Mouse (Mus musculus) thymus, postnatal 36 days (tissue): Measurements from ENCODE around the gene Atp5h.

Experiments
- DNase-seq, 2 experiments: peaks; one replicate each; pipeline ENCODE4 v3.0.0; 2022; ENCODE audit warnings: mixed read lengths in 2 of 2

Atp5h gene

DNA sequence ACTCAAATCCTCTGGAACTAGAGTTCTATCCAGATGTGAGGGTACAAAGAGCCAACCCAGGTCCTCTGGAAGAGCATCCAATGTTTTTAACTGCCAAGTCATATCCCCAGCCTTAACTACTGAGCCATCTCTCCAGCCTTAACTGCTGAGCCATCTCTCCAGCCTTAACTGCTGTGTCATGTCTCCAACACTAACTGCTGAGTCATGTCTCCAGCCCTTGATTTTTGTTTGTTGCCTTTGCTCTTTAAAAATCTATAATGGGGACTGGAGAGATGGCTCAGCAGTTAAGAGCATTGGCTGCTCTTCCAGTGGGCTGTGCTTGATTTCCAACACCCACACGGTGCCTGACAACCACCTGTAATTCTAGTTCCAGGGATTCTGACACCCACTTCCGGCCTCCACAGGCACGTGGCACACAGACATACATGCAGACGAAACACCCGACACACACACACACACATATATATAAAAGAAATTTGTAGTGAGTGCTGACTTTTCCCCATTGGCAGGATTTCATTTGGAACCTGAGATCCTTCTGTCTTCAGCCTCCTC is 17.9 kb upstream of the Atp5h start:
- DNase-seq = no peak

DNA sequence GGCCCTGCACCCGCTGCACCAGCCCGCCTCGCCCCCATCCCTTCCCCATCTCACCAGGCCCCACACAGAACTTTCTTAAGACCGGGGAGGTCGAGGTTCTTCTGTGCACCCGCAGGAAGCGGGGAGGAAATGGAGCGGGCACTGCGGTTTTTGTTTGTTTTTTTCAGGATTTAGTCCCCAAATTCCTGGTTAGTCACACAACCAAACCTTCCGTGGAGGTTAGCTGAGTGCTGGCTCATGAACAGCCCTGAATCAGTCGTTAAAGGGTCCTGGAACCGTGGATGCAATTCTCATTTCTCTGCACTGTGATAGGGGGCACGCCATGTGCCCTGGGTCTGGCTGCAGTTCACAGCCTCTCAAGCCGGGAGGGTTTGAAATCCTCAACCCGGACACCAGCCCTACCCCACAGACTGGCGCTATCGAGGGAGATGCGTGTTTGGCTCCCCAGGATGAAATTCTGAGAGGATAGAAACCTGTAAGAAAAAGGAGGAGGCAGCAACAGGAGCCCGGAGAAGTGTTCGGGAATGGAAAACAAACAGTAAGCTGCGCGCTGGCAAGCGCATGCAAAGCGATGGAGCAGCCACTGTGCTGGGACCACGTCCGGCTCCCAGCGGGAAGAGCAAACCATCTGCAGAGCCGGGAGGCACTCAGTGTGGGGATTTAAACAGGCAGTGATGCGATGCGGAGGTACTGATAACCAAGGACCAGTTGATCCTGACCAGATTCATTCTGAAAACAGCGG is 16.0 kb upstream of the Atp5h start:
- DNase-seq = peak in 1 of 2 experiments; percentile 31

DNA sequence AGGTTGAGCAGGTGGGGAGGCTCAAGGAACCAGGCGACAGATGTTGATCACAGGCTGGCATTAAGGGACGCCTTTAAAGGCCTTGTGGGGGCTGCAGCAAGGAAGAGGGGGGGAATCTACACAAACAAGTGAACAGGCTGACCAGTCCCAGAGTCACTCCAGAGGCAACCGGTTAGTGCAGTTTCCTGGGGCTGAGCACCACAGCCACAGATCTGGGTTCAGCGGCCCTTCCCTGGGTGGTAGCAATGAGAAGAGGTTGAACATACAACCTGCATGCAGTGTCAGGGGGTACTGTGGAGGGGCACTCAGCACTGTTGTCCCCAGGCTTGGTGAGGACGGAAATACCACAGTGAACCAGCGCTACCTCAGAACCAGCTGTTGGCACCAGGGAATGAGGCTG is 13.6 kb upstream of the Atp5h start:
- DNase-seq = no peak

DNA sequence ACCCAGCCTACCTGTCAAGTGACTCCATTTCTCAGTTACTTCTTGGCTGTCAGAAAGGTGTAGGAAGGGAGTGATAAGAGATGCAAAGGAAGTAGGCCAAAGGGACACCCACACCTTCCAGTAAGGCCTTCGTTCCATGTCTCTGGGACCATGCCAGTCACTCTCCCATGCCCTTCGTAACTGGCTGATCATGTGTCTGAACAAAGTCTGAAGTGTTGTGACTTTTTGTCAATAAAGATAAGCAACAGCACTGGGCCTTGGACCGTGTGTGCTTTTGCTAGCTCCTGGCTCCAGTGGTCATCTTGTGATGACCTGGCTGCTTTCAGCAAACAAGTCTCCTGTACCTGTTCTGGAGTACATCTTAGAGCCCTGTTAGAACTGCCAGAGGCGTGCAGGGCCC is 13.1 kb upstream of the Atp5h start:
- no peak for DNase-seq

DNA sequence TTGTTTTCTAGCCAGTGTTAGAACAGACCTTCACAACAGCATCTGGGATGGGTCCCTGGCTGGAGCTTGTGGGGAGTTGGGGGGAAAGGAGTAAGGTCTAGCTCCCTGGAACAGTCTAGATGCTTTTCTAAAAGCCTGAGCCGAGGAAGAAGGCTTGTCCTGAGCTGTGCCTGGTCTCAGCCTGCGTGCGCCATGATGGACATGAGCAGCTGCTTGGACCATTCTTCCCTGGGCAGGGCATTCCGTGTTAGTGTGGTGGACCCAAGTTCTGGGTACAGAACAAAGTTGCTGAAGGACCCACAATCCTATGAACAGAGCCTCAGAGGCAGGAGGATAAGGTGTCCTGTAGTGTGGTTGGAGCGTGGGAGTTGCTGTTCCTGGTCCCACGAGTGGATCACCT is 10.8 kb upstream of the Atp5h start:
- DNase-seq = no peak

DNA sequence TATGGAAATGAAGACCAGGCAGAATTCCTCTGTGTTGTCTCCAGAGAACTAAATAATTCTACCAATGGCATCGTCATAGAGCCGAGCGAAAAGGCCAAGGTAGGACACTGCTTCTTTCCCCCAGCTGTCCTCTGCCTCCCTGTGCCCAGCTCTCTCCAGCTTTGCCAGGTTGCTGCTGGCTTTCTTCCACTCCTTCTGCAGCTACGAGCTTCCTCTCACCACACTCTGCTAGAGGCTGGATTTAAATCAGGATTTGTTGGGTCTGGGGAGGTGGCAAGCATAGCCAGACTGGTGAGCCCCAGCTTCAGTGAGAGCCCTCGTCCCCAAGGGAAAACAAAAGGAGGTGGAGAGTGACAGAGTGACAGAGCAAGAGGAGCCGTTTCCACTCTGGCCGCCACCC is 9.5 kb upstream of the Atp5h start:
- DNase-seq = no peak

DNA sequence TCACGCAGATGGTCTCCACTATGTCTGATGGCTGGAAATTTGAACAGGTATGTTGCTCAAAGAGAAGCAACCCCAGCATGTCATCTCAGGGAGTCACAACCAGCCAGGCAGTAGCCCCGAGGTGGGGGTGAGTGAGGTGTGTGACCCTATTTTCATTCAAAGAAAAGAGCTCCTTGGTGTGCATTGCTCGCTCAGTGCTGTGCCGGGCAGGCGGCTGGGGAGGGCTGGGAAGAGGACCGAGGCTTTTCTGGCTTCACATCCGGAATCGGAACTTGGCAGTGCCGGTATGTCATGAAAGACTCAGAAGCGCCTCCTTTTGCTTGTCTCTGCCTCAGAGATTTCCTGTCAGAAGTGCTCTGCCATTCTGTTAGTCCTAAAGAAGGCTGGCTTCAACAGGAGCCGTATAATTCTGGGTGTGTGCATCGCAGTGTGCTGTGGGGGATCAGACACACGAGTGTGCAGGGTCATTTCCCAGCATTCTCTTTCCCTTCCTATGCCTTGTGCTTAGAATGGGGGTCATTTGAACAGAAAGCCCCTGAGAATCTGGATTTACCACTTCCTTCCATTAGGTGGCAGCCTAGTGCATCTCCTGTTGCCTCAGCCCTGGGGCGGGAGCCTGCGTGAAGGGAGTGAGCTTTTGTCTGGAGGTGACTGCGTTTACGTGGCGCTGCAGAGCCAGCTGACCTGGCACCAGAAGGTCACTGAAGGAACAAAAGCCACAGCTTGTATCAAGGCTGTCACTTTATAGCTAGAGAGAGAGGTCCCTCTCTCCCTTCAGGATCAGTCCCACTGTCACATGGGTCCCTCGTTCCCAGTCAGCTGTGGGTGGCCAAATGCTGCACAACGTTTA is 7.9 kb upstream of the Atp5h start:
- DNase-seq = peak; percentile 75 to 80

DNA sequence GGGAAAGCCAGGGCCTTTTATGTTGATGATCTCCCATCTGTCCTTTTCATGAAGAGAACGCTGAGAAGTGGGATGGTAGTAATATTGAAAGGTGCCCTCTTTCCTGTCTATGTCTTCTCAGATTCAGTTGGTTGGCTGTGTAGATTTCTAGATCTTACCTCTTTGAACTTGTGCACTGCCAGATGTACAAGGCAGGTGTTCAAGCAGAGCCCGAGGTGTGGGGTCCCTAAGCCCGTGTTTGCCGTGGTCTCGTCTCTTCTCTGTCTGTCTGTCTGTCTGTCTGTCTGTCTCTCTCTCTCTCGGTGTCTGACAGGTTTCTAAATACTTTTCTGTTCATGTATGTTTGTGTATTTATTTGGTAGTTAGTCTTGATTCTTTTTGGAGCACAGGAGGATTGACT is 5.9 kb upstream of the Atp5h start:
- DNase-seq = peak in 1 of 2 experiments; percentile 71

DNA sequence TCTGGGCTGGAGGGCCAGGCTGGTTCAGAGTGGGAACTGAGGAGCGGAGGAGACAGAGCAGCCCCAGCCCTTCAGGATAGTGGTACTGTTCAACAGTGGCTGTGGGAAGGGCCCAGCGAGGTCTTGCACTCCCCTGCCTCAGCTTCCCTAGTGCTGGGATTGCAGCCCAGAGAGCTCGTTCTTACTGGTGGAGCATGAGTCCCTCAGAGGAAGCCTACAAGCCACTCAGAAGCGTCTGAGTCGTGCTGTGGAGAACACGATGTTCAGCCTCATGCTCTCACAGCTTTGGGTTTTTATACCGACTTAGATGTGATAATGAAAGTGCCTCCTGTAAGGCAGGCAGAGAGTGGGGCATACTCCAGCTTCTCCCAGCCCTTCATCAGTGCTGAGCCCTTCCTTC is 4.9 kb upstream of the Atp5h start:
- DNase-seq = peak; percentile 50 to 59

DNA sequence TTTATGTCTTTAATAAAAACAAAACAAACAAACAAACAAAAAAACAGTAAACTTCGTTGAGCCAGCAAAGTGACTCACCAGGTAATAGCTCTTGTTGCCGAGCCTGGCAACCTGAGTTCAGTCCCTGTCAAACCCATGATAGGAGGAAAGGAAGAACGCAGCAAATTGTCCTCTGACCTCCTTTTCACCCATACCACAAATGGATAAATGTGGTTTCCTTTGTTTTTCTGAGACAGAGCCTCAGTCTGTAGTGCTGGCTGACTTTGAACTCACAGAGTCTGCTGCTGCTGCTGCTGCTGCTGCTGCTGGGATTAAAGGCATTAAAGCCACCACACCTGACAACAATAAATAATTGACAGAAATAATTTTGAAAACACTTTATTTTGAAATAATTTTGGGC is 3.3 kb upstream of the Atp5h start:
- DNase-seq = no peak

DNA sequence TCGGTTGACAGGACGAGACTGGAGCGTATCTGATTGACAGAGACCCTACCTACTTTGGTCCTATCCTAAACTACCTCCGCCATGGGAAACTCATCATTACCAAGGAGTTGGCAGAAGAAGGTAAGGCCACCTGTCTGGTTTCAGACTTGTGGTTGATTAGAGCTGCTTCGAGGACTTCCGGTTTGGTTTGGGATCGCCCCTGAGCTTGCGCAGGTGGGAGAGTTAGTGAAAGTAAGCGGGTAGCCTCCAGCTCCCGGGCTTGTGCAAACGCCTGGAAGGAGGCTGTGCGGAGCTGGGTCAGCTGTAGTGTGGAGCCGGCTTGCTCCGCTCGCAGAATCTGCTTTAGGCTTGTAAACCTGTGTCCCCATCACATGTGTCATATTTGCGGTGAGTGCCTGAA is 2.2 kb upstream of the Atp5h start:
- peak in 1 of 2 experiments; percentile 47 for DNase-seq

DNA sequence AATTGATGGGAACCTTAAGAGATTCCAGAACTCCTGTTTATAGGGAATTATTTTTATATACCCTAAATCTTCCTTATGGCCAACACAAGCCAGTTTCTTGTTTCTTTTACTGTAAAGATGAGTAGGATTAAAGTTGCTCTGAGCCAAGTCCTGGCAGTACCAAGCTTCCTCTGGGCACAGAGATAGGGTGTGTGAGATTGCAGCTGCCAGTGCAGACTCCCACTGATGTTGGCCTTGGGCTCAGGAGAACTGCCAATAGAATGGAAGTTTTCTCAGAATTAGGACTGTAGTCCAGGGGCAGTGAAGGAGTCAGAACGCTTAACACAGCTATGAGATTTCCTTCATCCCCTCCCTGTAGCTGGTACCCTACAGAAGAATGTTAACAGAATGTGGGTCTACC is 1.6 kb upstream of the Atp5h start:
- no peak for DNase-seq

DNA sequence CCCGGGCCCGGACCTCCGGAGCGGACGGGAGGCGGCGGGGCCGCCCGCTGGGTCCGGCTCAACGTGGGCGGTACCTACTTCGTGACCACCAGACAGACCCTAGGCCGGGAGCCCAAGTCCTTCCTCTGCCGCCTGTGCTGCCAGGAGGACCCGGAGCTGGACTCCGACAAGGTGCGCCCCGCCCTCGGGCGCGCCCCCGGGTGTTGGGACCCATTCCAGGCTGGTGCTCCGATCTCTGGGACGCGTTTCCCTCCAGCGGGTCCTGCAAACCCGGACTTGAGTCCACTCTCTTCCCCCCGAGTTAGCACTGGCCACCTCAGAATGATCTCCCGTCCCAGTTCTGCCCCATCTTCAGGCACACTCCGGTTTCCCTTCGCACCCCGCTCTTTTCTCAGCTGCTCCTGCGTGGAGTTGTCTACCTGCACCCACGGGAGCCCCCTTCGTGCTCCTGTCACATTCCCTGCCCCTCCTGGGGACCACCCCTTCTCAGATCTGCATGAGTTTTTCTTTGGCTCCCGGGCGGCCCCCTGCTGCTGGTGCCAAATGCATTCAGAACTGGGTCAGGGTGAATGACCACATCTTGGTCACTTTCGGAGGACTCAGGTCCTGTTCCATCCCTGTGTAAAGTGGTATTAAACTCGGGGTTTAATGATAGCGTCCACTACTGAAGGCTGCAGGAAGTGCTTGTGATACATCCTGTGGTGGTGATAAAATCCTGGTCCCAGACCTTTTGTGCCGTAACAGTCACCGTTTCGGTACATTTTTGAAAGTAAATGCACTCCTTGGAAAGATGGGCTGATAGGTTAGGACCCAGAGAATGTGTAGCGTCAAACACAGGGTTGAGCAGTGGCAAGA is 801 bp upstream of the Atp5h start:
- peak; percentile 65 to 74 for DNase-seq

DNA sequence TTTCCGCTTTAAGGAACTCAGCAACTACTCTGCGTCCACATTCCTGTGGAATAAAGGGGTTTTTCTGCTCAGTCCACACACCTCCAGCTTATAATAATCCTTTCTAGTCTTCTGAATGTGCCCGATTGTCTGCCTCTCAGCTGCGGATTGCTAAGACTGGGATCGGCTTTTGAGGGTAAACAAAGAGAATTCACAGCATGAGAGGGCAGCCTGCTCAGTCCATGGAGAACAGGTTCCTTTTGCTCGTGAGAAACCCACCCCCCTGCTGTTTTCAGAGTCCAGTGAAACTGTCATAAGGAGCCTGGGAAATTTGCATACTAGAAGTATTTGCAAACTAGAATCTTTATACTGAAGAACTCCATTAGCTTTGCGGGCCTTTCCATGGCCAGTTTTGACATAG is 10.2 kb downstream of the Atp5h start:
- no peak for DNase-seq

DNA sequence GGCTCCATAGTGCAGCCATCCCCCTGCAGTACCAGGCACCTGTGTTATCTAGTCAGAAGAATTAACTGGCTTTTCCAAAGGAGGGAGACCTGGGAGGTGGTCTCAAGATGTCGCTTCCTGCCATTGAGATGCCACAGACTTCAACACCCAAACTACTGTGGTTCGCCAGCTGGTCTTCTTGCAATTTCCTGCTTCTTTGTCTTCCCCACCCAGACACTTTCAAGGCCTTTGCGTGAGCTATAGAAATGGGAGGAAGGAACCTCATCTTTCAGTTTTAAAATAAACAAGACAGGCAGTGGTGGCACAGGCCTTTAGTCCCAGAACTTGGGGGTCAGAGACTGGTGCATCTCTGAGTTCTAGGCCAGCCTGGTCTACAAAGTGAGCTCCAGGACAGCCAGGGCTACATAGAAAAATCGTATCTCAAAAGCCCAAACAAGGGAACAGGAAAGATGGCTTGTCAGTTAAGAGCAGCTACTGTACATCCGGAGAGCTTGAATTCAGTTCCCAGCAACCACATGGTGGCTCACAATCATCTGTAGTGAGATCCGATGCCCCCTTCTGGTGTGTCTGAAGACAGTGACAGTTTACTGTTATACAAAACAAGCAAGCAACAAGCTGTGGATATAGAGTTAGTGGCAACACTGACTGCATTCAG is 11.4 kb downstream of the Atp5h start:
- DNase-seq = peak; percentile 72 to 80

DNA sequence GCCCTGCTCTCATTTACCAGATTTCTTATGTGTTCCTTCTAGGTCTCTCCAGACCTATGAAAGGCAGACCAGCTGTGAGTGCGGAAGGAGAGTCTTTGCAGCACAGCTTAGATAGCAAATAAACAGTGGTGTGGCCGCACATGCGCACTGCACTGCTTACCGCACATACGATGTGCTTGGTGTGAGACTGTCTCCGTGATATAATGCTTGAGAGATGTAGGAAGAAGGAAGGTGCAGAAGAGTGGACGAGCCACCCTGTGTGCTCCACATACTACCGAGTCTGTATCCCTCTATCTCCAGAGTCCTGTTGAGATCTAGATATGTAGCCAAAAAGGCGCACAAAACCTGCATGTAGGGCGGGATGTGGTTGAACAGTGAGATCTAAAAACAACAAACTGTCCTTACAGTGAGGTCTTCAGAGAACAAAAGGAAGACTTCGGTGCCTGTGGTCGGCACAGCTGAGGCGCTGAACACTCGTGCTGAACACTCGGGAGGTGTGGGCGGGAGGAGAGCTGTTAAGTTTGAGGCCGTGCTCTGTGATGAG is 12.8 kb downstream of the Atp5h start:
- peak; percentile 84 to 87 for DNase-seq

DNA sequence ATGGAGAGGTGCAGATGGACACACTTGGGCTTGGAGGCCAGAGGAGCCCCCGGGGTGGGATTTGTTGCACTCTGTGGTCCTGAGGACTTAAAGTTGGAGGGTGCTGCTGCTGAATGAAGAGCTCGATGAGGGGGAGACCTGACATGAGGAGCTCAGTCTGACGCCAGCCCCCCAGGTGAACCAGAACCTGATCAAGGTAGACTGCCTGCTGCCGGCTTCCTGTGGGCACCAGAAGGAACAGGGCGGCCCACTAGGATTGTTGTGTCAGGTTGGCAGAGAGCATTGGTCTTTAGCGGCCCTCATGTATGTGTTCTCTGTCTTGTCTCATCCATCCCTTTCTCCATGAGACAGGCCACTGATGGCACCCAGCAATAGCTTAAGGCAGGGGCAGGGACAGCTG is 14.0 kb downstream of the Atp5h start:
- peak in 1 of 2 experiments; percentile 56 for DNase-seq

DNA sequence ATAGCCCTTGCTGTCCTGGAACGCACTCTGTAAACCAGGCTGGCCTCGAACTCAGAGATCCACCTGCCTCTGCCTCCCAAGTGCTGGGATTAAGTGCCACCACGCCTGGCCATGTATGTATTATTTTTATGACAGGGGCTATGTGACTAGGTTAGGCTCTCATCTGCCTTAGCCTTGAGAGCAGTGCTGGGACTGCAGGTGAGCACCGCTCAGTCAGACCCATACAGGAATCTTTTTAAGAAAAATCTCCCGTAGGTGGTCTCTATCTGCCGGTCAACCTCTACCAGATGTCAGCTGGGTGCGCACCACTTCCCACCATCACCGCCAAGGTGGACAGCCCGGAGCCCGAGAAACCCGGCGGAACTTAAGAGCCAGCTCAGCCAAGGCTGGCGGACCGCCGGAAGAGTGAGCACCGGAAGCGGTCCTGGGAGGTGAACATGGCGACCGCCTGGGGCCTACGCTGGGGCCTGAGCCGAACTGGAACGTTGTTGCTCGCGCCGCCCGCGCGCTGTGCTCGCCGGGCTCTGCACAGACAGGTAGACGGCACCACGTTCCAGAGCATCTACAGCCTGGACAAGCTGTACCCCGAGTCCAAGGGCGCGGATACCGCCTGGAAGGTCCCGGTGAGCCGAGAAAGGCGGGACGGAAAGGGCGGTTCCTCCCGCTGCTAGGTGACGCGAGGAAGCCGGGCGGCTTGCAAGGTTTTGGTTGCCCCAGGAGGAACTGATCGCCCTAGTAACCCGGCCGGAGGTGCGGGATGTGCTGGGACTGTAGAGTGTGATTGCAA is 16.2 kb downstream of the Atp5h start, which contains the start of gene Mrpl58:
Gene Mrpl58 (plus strand): TSS at position 415 of the 787 bp plus-strand sequence.
- DNase-seq = peak; percentile 85 to 87

DNA sequence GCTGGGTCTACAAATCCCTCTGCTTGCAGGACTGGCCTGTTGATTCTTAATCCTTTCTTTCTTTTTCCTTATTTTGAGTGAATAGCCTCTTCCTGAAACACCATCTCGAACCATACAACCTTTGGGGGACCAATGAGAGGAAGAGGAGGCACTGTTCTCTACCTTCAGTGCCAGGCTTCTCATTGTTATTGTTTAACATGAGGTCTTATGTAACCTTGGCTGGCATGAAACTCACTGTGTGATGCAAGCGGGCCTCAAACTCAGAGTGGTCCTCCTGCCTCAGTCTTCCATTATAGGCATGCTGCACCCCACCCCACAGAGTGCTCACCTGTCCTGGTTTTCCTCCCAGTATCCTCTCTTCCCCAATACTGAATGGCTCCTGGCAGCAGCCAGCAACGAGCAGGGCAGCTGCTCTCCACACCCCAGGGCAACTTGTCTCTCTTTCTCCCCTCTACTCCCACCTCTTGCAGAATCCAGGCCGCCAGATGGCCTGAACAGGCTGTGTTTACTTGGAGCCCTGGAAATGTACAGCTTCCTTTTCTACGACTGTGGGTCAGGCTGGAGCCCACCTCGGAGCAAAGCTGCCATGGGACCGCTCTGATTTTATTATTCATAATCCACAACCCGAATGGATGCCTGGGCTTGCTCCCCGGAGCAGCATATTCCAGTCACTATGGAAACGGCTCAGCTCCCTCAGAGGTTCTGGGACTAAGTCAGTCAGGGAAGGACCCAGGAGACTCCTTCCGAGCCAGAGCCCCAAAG is 19.0 kb downstream of the Atp5h start:
- no peak for DNase-seq

DNA sequence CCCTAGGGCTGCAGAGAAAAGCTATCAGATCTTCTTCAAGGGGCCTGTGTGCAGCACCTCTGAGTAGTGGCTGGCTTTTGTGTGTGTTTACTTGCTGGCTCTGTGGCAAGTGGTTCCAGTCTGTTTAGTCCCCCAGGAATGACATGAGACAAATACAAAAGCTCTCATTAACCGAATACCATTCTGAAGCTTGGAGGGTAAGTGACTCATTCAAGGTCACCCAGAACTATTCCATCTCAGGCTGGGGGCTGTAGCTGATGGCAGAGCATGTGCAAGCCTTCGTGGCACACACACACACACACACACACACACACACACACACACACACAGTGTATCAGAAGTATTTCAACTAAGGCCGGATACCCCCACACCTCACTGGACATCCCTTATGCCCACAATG is 19.6 kb downstream of the Atp5h start:
- DNase-seq = no peak
